Comparison of ENCODE assay signal across 21 mouse cellular contexts in genomic region chr4:142164386-142164785, GRCm38 (mm10).
DNase-seq lines count a peak whose midpoint lies in the region; ATAC-seq and TF ChIP-seq lines count a peak whose summit lies in the region.
"Had no signal": no experiment of that assay in that cellular context is flagged by ENCODE, and none has a peak within 500 bp of the region (broad histone marks: within the 10 kb centered on the region; RNA-seq: fewer than 3 reads in every experiment).

No protein-coding gene starts in this region.

- H3K27me3 ChIP-seq in kidney, embryonic 15.5 days = no peaks in the 10 kb centered on the region
- H3K27me3 ChIP-seq in kidney, adult 2 months (replicated peaks; ENCODE audit: control insufficient read depth, insufficient read depth, low read length) = no peaks in the 10 kb centered on the region
- no peaks in the 10 kb centered on the region for H3K27me3 ChIP-seq in E14TG2a.4 (ENCODE audit: insufficient read depth, low read length)
- H3K27me3 ChIP-seq in embryonic facial prominence, embryonic 12.5 days = no peaks in the 10 kb centered on the region
- no peaks in the 10 kb centered on the region for H3K27me3 ChIP-seq in stomach, embryonic 15.5 days (replicated peaks)
- H3K27me3 ChIP-seq: neural tube, embryonic 12.5 days had no signal

- ATAC-seq in kidney, embryonic 15.5 days (replicated peaks; ENCODE audit: low FRiP score) = no peak
- no peak for ATAC-seq in embryonic facial prominence, embryonic 12.5 days (ENCODE audit: insufficient number of reproducible peaks, insufficient read depth, low FRiP score, low TSS enrichment)
- peak; percentile 24; the same call in 1 of the 2 replicates for ATAC-seq in stomach, embryonic 15.5 days (ENCODE audit: insufficient read depth, low FRiP score, low read depth)
- ATAC-seq in megakaryocyte progenitor cell, adult 5-6 weeks (replicated peaks; ENCODE audit: poor library complexity) = no peak
- ATAC-seq: activated CD4-positive, CD25-positive, alpha-beta regulatory T cell, adult 4 months; hindbrain, postnatal 0 days; liver, postnatal 0 days had no signal

- H3K4me2 ChIP-seq in kidney, embryonic 15.5 days = no peak overlapping the region
- H3K4me2 ChIP-seq in embryonic facial prominence, embryonic 12.5 days (replicated peaks) = no peak overlapping the region
- H3K4me2 ChIP-seq in stomach, embryonic 15.5 days = no peak overlapping the region
- H3K4me2 ChIP-seq: neural tube, embryonic 12.5 days had no signal

- WGBS in kidney, embryonic 15.5 days = 64% methylated on average over 4 of the region's 4 CpGs
- 63% methylated on average over 4 of the region's 4 CpGs for WGBS in kidney, adult 2 months
- 46% methylated on average over 4 of the region's 4 CpGs for WGBS in embryonic facial prominence, embryonic 12.5 days
- WGBS in stomach, embryonic 15.5 days = 57% methylated on average over 4 of the region's 4 CpGs

- H3K27ac ChIP-seq in kidney, embryonic 15.5 days = peak overlapping the region; percentile 66
- no peak overlapping the region for H3K27ac ChIP-seq in kidney, adult 2 months (ENCODE audit: insufficient read depth, low read depth, low read length)
- peak overlapping the region; percentile 63; the same call in 1 of the 2 replicates for H3K27ac ChIP-seq in embryonic facial prominence, embryonic 12.5 days
- H3K27ac ChIP-seq in stomach, embryonic 15.5 days = peak overlapping the region; percentile 61; the same call in 1 of the 2 replicates
- H3K27ac ChIP-seq: forebrain, embryonic 10.5 days; hindbrain, postnatal 0 days; neural tube, embryonic 12.5 days had no signal

- H3K9me3 ChIP-seq in kidney, embryonic 15.5 days (replicated peaks) = no peaks in the 10 kb centered on the region
- H3K9me3 ChIP-seq in E14TG2a.4 (ENCODE audit: low read length) = no peaks in the 10 kb centered on the region
- no peaks in the 10 kb centered on the region for H3K9me3 ChIP-seq in embryonic facial prominence, embryonic 12.5 days
- no peaks in the 10 kb centered on the region for H3K9me3 ChIP-seq in stomach, embryonic 15.5 days

- no peak for DNase-seq in kidney, adult 2 months
- no peak for DNase-seq in cerebellum, adult 8-10 months
- DNase-seq: adrenal gland, postnatal 10 days; cerebellum, postnatal 10 days; heart, postnatal 4 days; kidney, adult 9 months; liver, postnatal 0 days; lung, postnatal 36 days; right cerebral cortex, adult 18-20 months; thymus, adult 2 months had no signal

- no peak overlapping the region for H3K4me3 ChIP-seq in kidney, embryonic 15.5 days (replicated peaks)
- H3K4me3 ChIP-seq in kidney, adult 2 months (ENCODE audit: insufficient read depth, low read depth, low read length) = no peak overlapping the region
- H3K4me3 ChIP-seq in E14TG2a.4 (replicated peaks; ENCODE audit: low read length) = peak overlapping the region; percentile 46
- no peak overlapping the region for H3K4me3 ChIP-seq in embryonic facial prominence, embryonic 12.5 days
- no peak overlapping the region for H3K4me3 ChIP-seq in stomach, embryonic 15.5 days (replicated peaks)
- H3K4me3 ChIP-seq: forebrain, embryonic 10.5 days; midbrain, embryonic 10.5 days; neural tube, embryonic 12.5 days had no signal

- H3K4me1 ChIP-seq in kidney, embryonic 15.5 days = peaks cover 60% of the 10 kb centered on the region
- peaks cover 13% of the 10 kb centered on the region for H3K4me1 ChIP-seq in kidney, adult 2 months (ENCODE audit: control insufficient read depth, insufficient read depth, low read length)
- H3K4me1 ChIP-seq in E14TG2a.4 (replicated peaks; ENCODE audit: low read depth, low read length) = peaks cover 92% of the 10 kb centered on the region
- H3K4me1 ChIP-seq in embryonic facial prominence, embryonic 12.5 days = peaks cover 31% of the 10 kb centered on the region
- H3K4me1 ChIP-seq in stomach, embryonic 15.5 days = peaks cover 31% of the 10 kb centered on the region

- H3K9ac ChIP-seq in kidney, embryonic 15.5 days = 0 out of 2 replicates have a peak overlapping the region, but pooled peaks have one; percentile 11
- no peak overlapping the region for H3K9ac ChIP-seq in embryonic facial prominence, embryonic 12.5 days
- no peak overlapping the region for H3K9ac ChIP-seq in stomach, embryonic 15.5 days
- H3K9ac ChIP-seq: liver, postnatal 0 days; neural tube, embryonic 12.5 days had no signal

- H3K36me3 ChIP-seq in kidney, embryonic 15.5 days = peaks cover 10% of the 10 kb centered on the region; the same call in 1 of the 2 replicates
- no peaks in the 10 kb centered on the region for H3K36me3 ChIP-seq in kidney, adult 2 months (ENCODE audit: control insufficient read depth, insufficient read depth, low read length)
- H3K36me3 ChIP-seq in E14TG2a.4 (ENCODE audit: insufficient read depth, low read length) = peaks cover 20% of the 10 kb centered on the region
- peaks cover 15% of the 10 kb centered on the region; the same call in 1 of the 2 replicates for H3K36me3 ChIP-seq in embryonic facial prominence, embryonic 12.5 days
- no peaks in the 10 kb centered on the region for H3K36me3 ChIP-seq in stomach, embryonic 15.5 days
- H3K36me3 ChIP-seq: G1E had no signal

- TF ChIP-seq POLR2A in kidney, adult 2 months (IDR thresholded peaks at IDR 0.05; ENCODE audit: low read depth, low read length) = no peak

- no peak for TF ChIP-seq CTCF in kidney, adult 2 months (conservative IDR thresholded peaks at IDR 0.05; ENCODE audit: insufficient read depth, insufficient read length, low read depth, low read length)
- TF ChIP-seq CTCF in E14TG2a.4 (conservative IDR thresholded peaks at IDR 0.05; ENCODE audit: low read length) = no peak
